Mouse (Mus musculus): ENCODE results near the gene Vezt. TPM values are rescaled to one million over a fixed set of nuclear protein-coding genes. Genes with fewer than 3 reads are reported as not detected.

Vezt gene
- polyA plus RNA-seq, 2 experiments, result 23.8 to 27.7 TPM

GRCm38 (mm10) chr10:94072916-94073465 lies 37.4 kb upstream of the Vezt start:
- ATAC-seq (ENCODE audit: low FRiP score, low read depth), result no peak
- H3K9me3 ChIP-seq (ENCODE audit: control insufficient read depth, low read length), result no peaks in the 10 kb centered on the region
- no peak overlapping the region; the same call in 1 of the 2 replicates for H3K27ac ChIP-seq (replicated peaks; ENCODE audit: low read depth, low read length)
- TF ChIP-seq POLR2A (IDR thresholded peaks at IDR 0.05; ENCODE audit: borderline replicate concordance, extremely low read depth, insufficient read depth, insufficient read length), result no peak
- no peak overlapping the region for H3K4me2 ChIP-seq (replicated peaks; ENCODE audit: low read depth, low read length, severe bottlenecking)
- 58% methylated on average over 4 of the region's 4 CpGs for WGBS
- DNase-seq (ENCODE audit: low spot score), result no peak
- no peak overlapping the region for H3K9ac ChIP-seq (ENCODE audit: low read depth, low read length, severe bottlenecking)
- peaks cover 18% of the 10 kb centered on the region for H3K4me1 ChIP-seq (ENCODE audit: control insufficient read depth, insufficient read depth, low read length)
- H3K36me3 ChIP-seq (ENCODE audit: control insufficient read depth, insufficient read depth, low read length), result no peaks in the 10 kb centered on the region
- no peak overlapping the region for H3K4me3 ChIP-seq (replicated peaks; ENCODE audit: low read length)
- H3K27me3 ChIP-seq (ENCODE audit: control insufficient read depth, insufficient read depth, low read length), result no peaks in the 10 kb centered on the region

GRCm38 (mm10) chr10:94072261-94072915 lies 36.8 kb upstream of the Vezt start:
- no peak overlapping the region for H3K4me2 ChIP-seq (replicated peaks; ENCODE audit: low read depth, low read length, severe bottlenecking)
- H3K9me3 ChIP-seq (ENCODE audit: control insufficient read depth, low read length), result no peaks in the 10 kb centered on the region
- H3K27me3 ChIP-seq (ENCODE audit: control insufficient read depth, insufficient read depth, low read length), result no peaks in the 10 kb centered on the region
- H3K4me1 ChIP-seq (ENCODE audit: control insufficient read depth, insufficient read depth, low read length), result peaks cover 18% of the 10 kb centered on the region
- H3K27ac ChIP-seq (replicated peaks; ENCODE audit: low read depth, low read length), result no peak overlapping the region; the same call in none of the 2 replicates
- peak; percentile 62 for DNase-seq (ENCODE audit: low spot score)
- no peak for TF ChIP-seq POLR2A (IDR thresholded peaks at IDR 0.05; ENCODE audit: borderline replicate concordance, extremely low read depth, insufficient read depth, insufficient read length)
- H3K36me3 ChIP-seq (ENCODE audit: control insufficient read depth, insufficient read depth, low read length), result no peaks in the 10 kb centered on the region
- peak; percentile 44; the same call in 1 of the 2 replicates for ATAC-seq (ENCODE audit: low FRiP score, low read depth)
- H3K9ac ChIP-seq (ENCODE audit: low read depth, low read length, severe bottlenecking), result no peak overlapping the region
- 29% methylated on average over 10 of the region's 10 CpGs for WGBS
- H3K4me3 ChIP-seq (replicated peaks; ENCODE audit: low read length), result no peak overlapping the region

- no peak for ATAC-seq (ENCODE audit: low FRiP score, low read depth)
- Histone ChIP-seq H3K9ac (ENCODE audit: low read depth, low read length, severe bottlenecking) (no peak overlapping the region), H3K4me2 (replicated peaks; ENCODE audit: low read depth, low read length, severe bottlenecking) (no peak overlapping the region), H3K27me3 (ENCODE audit: control insufficient read depth, insufficient read depth, low read length) (no peaks in the 10 kb centered on the region), H3K36me3 (ENCODE audit: control insufficient read depth, insufficient read depth, low read length) (no peaks in the 10 kb centered on the region), H3K27ac (replicated peaks; ENCODE audit: low read depth, low read length) (no peak overlapping the region), H3K4me1 (ENCODE audit: control insufficient read depth, insufficient read depth, low read length) (peaks cover 18% of the 10 kb centered on the region), H3K4me3 (replicated peaks; ENCODE audit: low read length) (no peak overlapping the region), H3K9me3 (ENCODE audit: control insufficient read depth, low read length) (no peaks in the 10 kb centered on the region)
- DNase-seq (ENCODE audit: low spot score), result no peak
- 68% methylated on average over 7 of the region's 7 CpGs for WGBS
- TF ChIP-seq POLR2A (IDR thresholded peaks at IDR 0.05; ENCODE audit: borderline replicate concordance, extremely low read depth, insufficient read depth, insufficient read length), result no peak
Measured at GRCm38 (mm10) chr10:94071641-94072040, 36.0 kb upstream of the Vezt start.

- ATAC-seq (ENCODE audit: low FRiP score, low read depth) (0 out of 2 replicates have a peak, but pooled peaks have one; percentile 44), DNase-seq (ENCODE audit: low spot score) (peak; percentile 17)
- Histone ChIP-seq H3K9ac (ENCODE audit: low read depth, low read length, severe bottlenecking) (no peak overlapping the region), H3K27me3 (ENCODE audit: control insufficient read depth, insufficient read depth, low read length) (no peaks in the 10 kb centered on the region), H3K36me3 (ENCODE audit: control insufficient read depth, insufficient read depth, low read length) (no peaks in the 10 kb centered on the region), H3K9me3 (ENCODE audit: control insufficient read depth, low read length) (no peaks in the 10 kb centered on the region), H3K4me1 (ENCODE audit: control insufficient read depth, insufficient read depth, low read length) (peaks cover 20% of the 10 kb centered on the region), H3K4me2 (replicated peaks; ENCODE audit: low read depth, low read length, severe bottlenecking) (no peak overlapping the region), H3K4me3 (replicated peaks; ENCODE audit: low read length) (no peak overlapping the region), H3K27ac (replicated peaks; ENCODE audit: low read depth, low read length) (no peak overlapping the region)
- TF ChIP-seq POLR2A (IDR thresholded peaks at IDR 0.05; ENCODE audit: borderline replicate concordance, extremely low read depth, insufficient read depth, insufficient read length), result no peak
- WGBS, result 56% methylated on average over 5 of the region's 5 CpGs
Measured at GRCm38 (mm10) chr10:94068701-94069100, 33.1 kb upstream of the Vezt start.

GRCm38 (mm10) chr10:94066896-94067295 lies 31.3 kb upstream of the Vezt start:
- TF ChIP-seq POLR2A (IDR thresholded peaks at IDR 0.05; ENCODE audit: borderline replicate concordance, extremely low read depth, insufficient read depth, insufficient read length), result no peak
- no peaks in the 10 kb centered on the region for H3K36me3 ChIP-seq (ENCODE audit: control insufficient read depth, insufficient read depth, low read length)
- no peak overlapping the region for H3K4me2 ChIP-seq (replicated peaks; ENCODE audit: low read depth, low read length, severe bottlenecking)
- no peaks in the 10 kb centered on the region for H3K27me3 ChIP-seq (ENCODE audit: control insufficient read depth, insufficient read depth, low read length)
- no peak overlapping the region for H3K9ac ChIP-seq (ENCODE audit: low read depth, low read length, severe bottlenecking)
- ATAC-seq (ENCODE audit: low FRiP score, low read depth), result no peak
- 74% methylated on average over 3 of the region's 3 CpGs for WGBS
- DNase-seq (ENCODE audit: low spot score), result no peak
- no peak overlapping the region for H3K27ac ChIP-seq (replicated peaks; ENCODE audit: low read depth, low read length)
- H3K9me3 ChIP-seq (ENCODE audit: control insufficient read depth, low read length), result no peaks in the 10 kb centered on the region
- peaks cover 13% of the 10 kb centered on the region for H3K4me1 ChIP-seq (ENCODE audit: control insufficient read depth, insufficient read depth, low read length)
- H3K4me3 ChIP-seq (replicated peaks; ENCODE audit: low read length), result no peak overlapping the region

All from limb, embryonic 14.5 days (tissue).